Mouse (Mus musculus) common myeloid progenitor, adult 5-6 weeks (primary cell): Measurements from ENCODE around the gene Arhgap10. TPM values are rescaled to one million over a fixed set of nuclear protein-coding genes. Genes with fewer than 3 reads are reported as not detected.
A peak's percentile ranks its signal among the peaks of the same experiment; 100 is the strongest.

Experiments used
- ATAC-seq: replicated peaks from 2 replicates; pipeline ENCODE4 v1.8.0; 2016; ENCODE audit warnings: low read depth, mild to moderate bottlenecking, moderate TSS enrichment, inconsistent platforms; ENCODE audit not compliant: poor library complexity, severe bottlenecking
- total RNA-seq: library from RNA; stranded (forward); fragments of 200-1000, 187-1606 nt; gene quantifications from 2 replicates; pipeline ENCODE4 v1.2.3, GENCODE M21; 2017

Gene Arhgap10
- 22.4 and 30.7 TPM in 2 replicates for total RNA-seq

DNA sequence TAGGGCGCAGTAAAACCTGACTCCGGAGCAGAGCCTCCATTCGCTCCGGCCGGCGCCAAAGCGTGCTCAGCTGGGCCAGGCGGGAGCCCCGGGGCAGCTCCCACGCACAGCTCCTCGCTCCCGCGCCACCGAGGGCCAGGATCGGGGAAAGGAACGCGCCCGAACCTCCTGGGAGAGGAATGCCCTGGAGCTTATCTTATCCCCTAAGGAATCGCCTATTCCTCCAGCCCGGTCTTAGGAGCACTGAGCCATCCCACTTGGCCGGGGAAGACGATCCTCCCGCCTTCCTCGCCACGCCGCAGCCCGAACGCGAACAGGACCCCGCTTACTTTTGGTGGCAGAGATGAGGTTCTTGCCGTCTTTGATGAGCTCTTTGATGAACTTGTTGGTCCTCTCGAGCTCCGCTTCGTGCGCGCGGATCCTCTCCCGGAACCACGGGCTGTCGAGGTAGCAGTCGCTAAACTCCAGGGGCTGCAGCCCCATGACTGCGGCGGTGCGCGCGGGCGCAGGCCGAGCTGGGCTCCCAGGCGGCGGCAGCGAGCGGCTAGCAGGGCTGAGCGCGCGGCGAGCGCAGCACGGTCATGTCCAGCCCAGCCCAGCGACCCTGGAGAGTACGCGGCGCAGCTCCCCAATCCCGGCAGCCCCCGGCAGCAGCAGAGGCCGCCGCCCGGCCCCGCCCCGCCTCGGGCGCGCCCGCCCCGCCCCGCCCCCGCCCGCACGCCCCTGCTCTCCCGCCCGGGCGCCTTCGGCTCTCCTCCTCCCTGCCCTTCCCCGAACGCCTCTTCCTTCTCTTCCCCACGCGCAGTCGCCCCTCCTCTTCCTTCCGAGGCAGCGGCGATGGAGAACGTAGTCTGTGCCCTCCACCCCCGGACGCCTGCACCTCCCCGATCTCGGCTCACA is at the start of gene Arhgap10:
Gene Arhgap10 (minus strand): TSS at position 653 of the 900 bp plus-strand sequence.
- ATAC-seq = peak; percentile 94

DNA sequence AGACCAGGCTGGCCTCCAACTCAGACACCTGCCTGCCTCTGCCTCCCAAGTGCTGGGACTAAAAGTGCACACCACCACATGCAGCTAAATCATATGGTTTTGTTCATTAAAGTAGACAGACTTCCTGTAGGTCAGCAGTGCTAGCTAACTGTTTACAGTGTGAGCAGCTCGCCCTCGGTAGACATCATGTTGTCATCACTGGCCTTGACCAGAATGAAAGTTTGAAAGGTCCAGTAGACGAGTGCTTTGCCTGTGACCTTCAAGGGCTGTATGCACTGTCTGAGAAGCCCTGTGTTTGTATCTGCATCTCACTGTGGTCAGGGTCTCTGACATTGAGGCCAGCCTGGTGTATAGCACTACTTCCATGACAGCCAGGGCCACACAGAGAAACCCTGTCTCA is 43.7 kb upstream of the Arhgap10 start:
- ATAC-seq = no peak

DNA sequence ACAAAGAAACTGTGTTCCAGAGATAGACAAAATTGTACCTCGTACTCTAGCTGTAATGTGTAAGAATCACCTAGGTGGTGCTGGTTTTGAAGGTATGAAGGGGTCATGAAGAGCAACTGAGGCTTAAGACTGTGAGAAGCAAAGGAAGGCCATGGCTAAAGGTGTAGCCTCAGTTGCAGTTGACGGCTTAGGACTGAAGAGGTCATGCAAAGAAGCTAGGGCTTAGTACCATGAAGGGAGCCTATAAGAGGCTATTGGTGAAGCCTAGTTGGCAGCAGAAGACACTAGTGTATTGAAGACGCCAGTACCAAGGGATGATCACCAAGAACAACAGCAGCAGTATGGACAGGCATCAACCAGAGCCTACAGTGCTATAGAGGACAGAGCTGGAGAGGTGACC is 34.7 kb upstream of the Arhgap10 start:
- no peak for ATAC-seq

DNA sequence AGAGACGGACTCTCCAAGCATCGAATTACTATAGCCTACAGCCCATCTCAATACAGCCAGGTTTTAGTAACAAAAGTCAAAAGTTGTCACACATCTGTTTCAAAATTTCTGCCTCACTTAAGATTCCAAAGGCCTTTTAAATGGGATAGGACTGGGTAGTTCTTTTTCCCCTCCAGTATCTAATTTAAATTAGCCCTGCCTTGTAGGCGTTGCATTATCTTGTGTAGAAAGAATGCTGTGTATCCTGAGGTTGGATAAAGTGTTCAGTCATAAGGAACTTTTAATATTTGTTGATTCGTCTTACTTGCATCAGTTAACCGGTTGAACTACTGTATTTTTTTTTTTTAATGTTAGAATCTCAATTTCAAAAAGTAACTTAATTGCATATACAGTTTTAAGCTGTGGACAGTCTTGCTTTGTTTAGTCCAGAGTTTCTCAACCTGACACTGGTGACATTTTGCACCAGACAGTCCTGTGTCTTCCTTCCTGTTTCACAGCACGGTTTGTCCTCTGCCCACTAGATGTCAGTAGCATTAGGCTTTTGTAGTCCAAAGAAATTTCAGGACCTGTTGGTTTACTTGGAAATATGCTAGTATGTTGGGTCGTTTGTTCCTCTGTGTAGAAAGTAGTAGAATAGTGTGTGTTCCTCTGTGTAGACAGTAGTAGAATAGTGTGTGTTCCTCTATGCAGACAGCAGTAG is 32.3 kb upstream of the Arhgap10 start:
- ATAC-seq = peak; percentile 87

DNA sequence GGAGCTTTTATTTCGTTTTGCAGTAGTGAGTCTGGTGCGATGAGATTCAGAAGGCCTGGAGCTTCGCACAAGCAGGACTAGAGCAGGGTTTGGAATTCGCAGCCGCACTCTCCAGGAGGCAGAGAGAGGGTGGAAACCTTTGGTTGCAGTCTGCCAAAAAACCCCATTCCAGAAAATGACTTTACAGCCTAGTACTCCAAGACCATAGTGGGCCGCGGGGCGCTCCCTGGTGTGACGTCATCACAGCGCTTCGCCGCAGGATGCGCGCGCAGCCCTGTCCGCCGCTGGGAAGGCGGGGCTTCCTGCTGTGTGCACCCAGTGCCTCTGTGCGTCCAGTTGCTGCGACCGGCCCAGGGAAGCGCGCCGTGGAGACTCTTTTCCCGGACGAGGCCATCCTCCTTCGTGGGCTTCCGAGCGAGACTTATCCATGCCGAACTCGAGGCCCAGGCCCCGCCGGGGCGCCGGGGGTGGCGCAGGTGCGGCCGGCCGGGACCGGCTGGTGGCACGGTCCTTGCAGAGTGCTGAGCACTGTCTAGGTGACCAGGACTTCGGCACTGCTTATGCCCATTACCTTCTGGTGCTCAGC is 31.5 kb upstream of the Arhgap10 start, which contains the start of gene Prmt9:
Gene Prmt9 (plus strand): TSS at position 277 of the 586 bp plus-strand sequence.
- ATAC-seq = peak; percentile 85

DNA sequence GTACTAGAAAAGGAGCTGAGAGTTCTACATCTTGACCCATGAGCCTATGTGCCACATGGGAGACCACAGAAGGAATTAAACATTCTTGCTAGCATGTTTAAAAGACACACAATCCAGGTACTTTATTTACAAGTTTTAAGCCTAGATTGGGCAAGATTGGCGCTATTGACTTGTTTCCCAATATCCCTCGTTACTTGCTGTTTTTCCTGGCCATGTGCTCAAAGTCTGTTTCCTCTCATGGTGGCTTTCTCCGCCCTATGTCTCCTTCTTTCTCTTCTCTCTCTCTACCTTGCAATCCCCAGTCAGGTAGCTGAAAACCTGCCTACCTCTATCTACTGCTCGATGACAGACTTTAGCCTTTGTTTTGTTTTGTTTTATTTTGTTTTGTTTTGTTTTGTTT is 27.9 kb upstream of the Arhgap10 start:
- no peak for ATAC-seq

DNA sequence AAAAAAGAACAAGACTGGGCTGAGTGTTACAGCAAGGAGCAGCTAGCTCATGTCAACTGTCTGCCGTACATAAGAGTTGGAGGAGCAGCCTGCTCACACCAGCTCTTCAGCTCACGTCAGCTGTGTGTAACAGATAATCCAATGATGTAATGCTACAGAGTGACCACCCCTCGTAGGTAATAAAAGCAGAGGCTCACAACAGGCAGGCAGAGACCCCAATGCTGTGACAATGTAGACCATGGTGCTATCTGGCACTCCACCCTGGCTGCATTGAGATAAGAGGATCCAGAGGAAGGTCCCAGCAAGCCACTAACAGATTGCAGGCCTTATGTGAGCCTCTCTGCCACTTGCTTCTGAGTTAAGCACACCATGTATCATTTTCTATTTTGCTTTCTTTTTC is 26.7 kb upstream of the Arhgap10 start:
- ATAC-seq = peak; percentile 55

DNA sequence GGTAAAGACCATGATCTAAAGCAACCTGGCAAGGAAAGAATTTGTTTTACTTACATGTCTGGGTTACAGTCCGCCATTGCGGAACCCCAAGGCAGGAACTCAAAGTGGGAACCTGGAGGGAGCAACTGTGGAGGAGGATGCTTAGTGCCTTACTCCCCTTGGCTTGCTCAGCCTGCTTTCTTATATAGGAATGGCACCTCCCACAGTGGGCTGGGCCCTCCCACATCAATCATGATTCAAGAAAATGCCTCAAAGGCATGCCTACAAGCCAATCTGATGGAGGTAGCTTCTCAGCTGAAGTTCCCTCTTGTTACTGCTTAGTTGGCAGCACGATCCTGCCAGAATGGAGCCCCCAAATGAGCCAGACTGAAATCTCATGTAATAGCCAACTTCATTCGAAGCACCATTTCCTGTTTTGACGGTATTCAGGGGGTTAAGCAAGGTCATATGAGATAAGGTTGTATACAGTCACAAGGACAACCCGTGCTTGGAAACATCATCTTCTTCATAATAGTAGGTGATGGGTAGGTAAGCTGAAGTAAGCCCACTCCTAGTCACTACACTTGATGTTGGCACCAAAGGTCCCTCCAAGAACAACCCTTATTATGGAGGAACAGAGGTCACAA is 25.5 kb upstream of the Arhgap10 start:
- ATAC-seq = no peak; the same call in 1 of the 2 replicates

DNA sequence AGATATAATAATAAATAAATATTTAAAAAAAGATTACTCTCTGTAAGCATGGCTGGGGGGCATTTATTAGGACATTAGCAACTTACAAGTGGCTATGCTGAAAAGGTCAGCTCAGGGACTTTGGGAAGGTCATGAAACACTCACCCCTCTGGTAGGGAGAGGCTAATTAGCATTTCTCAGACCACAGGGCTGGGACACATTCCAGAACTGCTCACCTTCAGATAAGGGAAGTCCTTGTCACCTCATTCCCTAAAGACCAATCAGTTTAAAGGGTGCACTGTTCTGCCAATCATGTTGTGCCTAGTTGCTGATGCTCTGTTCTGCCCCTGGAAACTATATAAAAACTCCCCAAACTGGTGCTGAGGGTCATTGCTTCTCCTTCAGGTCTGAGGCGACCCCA is 20.5 kb upstream of the Arhgap10 start:
- no peak for ATAC-seq

DNA sequence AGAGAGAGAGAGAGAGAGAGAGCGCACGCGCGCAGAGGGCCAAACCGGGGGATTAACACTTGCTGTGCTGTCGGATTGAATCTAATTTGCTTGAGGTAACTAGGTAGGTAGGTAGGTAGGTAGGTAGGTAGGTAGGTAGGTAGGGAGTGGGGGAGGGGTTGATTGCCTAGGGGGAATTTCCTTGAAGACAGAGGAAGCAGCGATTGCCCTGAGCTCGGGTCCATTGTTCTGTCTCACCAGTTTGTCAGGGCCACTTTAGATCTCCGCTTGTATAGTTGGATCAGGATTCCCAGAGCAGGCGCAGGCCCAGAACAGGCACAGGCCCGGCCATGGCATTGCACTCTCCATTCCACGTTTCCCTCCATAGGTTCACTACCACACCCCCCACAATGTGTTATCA is 19.1 kb upstream of the Arhgap10 start:
- ATAC-seq = no peak

DNA sequence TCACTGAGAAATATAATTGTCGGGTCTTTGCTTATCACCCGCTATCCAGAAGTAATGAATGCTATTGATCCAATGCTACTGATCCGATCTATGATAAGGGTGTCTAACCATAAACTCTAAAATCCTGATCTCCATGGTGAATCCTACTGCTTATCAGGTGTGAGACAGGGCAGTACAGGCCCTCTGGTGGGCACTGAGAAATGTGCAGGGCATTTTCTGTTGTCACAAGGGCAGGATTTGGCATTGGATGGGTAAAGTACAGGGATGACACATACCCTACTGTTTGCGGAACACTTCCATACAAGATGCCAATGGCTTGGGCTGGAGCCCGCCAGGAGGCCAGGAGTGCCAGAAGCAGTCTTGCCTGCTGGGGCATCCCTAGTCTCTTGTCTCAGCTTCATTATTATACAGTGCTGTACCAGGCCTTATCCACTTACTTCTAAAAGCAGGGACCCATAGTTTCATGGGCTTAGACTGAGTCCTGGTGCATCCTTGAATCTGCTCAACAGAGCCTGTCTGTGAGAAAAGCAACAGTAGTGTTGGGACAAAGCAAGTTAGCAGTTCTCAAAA is 17.4 kb upstream of the Arhgap10 start:
- ATAC-seq = peak; percentile 70

DNA sequence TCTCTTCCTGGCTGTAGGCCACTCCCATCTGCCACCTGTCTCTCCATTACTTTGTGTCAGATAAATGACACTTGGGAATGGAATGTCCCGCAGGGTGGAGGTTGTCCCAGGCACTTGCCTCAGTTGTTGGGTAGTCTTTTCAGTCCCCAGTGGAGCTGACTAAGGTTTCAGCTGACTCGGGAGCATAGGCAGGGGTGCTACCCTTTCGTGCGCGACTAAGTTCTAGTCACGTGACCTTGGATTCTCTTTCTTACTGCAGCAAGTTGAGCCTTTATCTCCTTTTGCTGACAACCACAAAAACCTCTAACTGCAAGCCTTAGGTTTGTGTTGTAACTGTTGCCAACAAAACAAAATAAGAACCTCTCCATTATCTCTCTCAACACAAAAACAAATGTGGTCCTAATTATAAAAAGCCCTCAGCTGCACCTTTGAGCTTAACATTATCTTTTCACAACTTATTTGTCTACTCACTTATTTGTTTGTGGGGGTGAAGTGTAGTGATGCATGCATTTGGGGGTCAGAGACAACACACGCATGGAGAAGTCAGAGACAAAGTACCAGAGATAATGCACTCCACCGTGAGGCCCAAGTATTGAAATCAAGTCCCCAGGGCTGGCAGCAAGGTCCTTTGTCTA is 16.7 kb upstream of the Arhgap10 start:
- ATAC-seq = peak; percentile 83

DNA sequence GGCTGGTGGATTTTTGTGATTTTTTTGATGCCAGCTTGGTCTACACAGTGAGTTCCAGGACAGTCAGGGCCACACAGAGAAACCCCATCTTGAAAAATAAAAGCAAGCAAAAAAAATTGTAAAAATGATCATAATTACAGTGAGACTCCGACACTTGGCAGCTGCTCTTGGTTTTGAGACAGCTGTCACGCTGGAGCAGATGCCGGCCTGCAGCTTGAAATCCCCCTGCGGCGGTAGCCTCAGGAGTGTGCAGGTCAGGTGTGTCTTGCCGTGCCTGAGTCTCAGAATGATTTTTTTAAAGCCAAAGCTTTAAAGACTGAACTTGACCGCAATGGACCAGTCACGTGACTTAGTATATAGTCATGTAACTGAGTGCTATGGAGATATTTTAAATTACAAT is 8.4 kb upstream of the Arhgap10 start:
- ATAC-seq = no peak

DNA sequence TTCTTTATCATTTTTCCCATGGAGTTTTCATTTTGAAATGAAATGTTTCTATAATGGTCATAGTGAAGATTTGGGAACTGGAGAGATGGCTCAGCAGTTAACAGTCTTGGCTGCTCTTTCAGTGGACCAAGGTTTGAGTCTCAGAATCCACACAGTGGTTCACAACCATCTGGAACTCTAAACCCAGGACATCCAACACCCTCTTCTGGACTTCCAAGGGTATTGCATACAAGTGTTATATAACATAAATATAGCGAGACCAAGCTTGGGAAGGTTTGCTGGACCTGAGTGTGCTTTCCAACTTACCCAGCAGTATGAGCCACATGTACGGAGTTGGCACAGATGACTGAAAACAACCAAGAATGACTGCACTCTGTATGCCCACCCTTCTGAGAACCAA is 7.2 kb upstream of the Arhgap10 start:
- ATAC-seq = peak; percentile 80

DNA sequence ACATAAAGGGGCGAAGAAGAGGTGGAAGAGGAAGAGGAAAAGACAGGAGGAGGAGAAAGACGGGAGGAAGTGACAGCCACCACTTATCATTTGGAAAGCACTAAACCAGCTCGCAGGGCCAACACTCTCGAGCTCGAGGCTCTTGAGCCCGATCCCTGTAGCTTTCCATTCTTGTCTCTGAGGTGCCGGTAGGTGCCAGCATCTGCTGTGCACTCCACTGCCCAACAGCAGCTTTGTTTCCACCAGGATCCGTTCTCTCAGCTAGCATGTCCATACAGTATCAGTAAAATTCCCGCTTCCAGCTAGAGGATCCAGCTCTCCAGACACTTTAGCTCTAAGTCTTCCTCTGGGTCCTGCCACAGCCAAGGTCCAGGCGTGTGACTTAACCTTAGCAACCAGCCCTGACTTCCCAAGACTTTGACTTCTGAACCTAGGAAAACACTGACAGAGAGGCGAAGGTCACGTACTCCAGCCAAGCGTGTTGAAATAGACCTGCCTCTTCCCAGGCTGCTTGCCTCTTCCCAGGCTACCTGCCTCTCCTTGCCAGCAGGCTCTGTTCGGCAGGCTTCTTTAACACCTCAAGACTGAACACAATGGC is 6.4 kb upstream of the Arhgap10 start:
- ATAC-seq = no peak

DNA sequence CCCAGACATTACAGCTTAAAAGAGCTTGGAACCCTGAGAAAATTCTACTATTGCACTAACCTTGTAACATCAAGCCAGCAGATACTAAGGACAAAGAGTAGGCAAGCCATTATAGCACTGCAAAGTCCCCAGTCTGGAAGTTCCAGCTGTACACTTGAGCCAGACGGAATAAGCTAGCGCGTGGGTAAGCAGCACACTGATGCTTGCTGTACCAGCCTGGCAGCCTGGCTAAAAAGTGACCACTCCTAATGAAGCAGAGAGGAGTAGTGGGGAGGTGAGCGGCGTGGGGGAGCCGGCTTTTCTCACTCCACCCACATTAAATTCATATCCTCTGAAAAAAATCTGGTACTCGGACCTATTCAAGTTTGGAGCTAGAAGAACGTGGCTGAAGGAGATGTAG is 5.2 kb upstream of the Arhgap10 start:
- no peak for ATAC-seq

DNA sequence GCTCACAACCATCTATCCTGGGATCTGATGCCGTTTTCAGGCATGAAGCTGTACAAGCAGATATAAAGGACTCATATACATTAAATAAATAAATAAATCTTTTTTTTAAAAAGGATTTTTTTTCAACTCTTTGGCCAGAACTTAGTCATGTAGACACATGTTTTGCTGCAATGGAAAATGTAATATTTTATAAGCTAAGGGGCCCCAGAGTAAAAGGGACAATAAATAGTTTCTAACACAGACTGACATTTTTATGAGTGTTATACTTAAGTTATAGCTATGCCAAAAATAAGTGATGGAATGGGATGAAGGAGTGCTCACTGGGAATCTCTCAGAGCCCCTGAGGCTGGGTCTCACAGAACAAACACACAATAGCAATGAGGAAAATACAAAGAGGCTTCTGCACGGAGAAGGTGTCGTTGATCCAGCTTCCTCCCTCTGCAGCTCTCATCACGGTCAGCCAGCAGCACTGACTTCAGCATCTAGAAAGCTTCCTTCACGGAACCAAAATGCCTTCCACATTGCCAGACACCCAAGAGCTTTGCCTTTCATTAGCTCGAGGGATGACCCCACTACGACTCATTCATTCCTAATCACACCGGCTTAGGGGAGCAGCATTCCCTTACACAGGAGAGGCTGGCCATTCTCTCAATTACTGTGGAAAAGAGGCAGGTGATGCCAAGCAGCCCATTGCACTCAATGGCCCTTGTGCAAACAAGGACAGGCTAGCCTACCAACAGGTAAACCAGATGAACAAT is 3.5 kb upstream of the Arhgap10 start:
- no peak for ATAC-seq

DNA sequence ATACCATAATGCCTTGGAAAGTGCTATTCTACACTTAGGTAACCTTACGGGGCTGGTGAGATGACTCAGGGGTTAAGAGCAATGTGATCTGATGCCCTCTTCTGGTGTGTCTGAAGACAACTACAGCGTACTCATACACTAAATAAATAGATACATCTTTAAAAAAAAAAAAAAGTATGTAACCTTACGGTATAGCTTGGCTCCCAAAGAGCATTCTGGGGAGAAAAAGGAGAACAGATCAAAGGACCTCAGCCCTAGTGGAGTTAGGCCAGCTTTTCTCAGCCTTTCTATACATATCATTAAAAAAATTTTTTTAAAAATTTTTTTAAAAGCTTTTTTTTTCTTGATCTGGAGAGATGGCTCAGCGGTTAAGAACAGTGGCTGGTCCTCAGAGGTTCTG is 2.8 kb upstream of the Arhgap10 start:
- no peak for ATAC-seq
